Mouse (Mus musculus) cerebellum, postnatal 25 days (tissue): ENCODE measurements around the gene Opa3.

Source experiments
- DNase-seq, 2 experiments: peaks; one replicate each; pipeline ENCODE4 v3.0.0; 2021; ENCODE audit warnings: mixed read lengths in 2 of 2

The Opa3 gene

DNA sequence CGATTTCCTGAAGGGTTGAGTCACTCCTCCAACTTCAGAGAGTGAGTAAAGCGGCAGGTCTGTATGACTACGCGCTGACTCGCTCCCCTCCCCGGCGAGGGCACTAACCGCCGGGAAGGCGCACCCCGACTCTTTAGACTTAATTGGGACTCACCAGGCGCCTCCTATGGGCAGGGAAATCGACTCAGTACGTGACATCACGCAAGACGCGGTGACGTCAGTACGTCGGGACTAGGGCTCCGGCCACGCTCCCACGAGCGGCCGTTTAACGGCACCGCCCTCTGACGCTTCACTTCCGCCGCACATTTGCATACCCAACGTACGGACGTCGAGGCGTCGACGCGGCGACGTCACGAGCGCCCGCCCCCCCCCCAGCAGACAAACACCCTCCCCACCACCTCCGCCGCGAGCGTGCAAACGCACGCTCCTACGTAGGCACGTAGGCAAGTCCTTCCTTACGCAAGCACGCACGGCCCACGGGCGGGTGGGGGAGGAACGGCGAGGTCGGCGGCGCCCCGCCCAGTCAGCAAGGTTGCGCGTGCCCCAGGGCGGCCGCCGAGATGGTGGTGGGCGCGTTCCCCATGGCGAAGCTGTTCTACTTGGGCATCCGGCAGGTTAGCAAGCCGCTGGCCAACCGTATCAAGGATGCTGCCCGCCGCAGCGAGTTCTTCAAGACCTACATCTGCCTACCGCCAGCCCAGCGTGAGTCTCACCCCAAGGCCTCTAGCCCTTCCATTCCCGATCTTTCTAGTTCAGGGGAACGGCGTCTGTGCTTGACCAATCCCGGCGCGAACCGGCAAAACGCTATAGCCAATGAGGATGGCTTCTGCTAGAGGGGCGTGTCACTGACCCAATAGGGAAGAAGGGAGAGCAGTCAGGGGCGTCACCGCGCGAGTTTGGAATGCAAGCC lies at the start of gene Opa3:
Gene Opa3 (plus strand): TSS at position 452 of the 910 bp plus-strand sequence.
- DNase-seq: peak; percentile 99

DNA sequence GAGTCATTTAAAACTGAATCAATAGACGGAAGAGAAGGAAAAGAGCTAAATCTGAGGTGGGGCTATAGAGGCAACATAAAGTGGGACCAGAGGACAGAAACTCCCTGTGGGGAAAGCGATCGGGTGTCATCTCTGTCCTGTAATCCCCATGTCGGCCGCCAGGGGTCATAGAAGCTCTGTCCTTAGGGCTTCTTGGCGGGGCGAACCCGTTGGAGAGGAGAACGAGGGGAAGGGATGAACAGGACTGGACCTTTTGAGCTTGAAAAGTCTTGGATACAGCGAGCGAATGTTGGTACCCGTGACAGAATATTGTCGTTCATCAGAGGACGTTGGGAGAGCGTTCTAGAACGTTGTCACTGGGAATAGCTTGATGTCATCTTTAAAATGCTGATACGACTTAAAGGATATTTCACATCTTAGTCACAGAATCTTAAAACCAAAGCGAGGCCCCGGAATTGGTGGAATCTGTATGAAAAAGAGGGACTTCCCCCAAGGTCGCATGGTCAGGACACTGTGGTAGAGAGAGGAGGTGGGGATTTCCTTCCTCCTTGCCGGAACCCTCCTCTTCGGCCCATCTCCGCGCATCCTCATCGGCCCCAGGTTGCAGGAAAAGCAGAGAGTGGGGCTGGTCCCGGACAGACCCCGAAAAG lies 49.6 kb upstream of the Opa3 start:
- peak; percentile 86 to 92 for DNase-seq

DNA sequence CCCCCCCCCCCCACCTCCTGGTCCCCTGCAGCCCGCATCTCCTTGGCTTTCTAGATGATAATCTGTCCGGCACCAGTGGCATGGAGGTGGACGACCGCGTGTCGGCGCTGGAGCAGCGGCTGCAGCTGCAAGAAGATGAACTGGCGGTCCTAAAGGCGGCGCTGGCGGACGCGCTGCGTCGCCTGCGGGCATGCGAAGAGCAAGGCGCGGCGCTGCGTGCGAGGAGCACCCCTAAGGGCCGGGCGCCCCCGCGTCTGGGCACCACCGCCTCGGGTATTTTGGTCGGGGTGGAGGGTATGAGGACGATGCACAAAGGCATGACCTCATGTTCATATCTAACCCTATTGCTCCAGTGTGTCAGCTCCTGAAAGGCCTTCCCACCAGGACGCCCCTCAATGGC lies 49.0 kb upstream of the Opa3 start:
- peak; percentile 41 to 71 for DNase-seq

DNA sequence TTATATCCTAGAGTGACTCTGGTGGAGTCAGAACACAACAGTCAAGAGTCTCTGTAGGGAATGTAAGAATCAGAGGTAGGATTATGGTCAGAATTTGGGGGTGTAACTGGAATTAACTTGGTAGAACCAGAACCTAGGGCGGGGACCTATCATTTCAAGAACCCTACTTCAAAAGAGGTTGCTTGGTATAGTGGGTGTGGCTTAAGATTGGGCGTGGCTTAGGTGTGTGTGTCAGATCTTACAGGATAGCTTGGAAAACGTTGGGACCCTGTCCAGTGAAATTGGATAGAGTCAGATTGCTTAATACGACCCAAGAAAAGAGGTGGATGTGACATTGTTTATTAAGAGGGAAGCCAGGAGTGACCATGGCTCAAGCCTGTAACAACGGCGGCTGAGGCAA lies 48.2 kb upstream of the Opa3 start:
- DNase-seq: no peak

DNA sequence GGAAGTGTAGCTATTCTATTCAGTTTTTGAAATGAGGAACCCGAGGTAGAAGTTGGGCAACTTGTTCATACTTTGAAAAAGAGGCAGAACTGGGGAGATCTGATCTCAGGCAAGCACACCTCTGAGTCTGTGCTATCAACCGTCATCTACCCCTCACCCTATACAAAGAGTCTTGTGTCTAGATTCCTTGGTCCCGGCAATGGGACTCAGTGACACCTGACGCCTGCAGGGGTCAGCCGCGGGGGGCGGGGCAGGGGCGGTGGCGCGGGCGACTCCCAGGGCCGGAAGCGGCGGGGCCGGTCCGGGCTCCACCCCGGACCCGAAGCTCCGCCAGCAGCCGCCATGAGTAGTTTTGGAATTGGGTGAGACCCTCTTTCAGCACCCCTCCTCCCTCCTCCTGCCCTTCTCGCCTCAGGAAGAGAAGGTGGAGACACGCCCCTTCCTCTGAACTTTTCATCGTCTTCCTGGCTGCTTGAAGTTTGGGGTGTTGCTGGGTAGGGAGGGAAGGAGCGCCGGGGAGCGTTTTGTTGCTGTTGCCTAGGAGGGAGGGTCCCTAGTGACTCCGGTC lies 47.2 kb upstream of the Opa3 start:
- no peak for DNase-seq

DNA sequence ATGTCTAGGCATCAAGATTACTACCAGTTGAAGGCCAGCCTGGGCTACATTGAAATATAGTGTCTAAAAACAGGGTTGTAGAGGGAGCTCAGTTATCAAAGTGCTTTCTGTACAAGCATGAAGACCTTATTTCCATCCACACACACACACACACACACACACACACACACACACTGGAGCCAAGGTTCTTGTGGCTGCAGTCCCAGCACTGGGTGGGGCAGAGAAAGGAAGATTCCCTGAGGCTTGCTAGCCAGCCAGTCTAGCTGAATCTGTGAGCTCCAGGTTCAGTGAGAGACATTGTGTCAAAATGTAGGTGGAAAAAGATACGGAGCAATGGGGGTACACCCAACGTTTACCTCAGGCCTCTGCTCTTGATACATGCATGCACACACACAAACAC lies 43.9 kb upstream of the Opa3 start:
- DNase-seq: no peak

DNA sequence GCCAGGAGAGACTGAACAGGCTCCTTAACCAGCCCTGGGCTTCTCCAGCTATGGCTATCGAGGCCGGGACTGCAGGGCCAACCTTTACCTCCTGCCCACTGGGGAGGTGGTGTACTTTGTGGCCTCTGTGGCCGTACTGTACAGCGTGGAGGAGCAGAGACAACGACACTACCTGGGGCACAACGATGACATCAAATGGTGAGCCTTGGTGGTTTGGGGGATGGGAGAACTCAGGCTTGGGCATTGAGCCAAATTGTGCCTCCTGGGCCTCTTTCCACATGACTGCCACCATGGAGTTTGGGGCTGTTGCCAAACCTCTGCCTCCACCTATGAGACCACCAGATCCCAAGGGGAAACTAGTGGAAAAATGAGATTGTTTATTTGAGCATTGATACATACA lies 43.4 kb upstream of the Opa3 start:
- no peak for DNase-seq

DNA sequence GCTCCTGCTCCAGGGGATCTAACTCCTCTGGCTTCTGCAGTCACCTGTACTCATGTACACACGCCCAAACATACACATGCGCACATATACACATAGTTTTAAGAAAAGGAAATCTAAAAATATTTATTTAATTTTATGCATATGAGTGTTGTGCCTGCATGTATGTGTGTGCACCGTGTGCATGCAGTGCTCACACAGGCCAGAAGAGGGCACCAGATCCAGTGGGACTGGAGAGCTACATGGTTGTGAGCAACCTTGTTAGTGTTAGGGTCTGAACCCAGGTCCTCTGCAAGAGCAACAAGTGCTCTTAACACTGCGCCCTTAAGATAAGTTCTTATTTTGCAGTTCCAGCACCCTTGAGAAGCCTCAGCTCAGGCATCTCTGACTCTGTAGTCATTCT lies 33.5 kb upstream of the Opa3 start:
- DNase-seq: no peak

DNA sequence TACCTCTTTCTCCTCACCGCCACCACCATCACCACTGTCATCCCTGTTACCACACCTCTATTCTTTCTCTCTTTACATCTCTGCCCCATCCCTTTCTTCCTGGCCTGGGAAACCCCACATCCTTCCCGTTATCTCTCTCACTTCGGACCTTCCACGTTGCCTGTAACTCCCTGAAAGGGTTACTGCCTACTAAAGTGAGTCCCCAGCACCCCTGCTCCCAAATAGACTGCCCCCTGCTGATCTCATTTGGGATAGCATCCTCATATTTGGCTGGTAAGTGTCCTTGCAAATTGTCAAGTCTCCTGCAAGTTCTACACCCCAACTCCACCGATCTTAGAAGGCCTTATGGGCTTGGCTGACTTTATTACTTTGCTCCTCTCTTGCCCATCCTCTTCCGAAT lies 31.5 kb upstream of the Opa3 start:
- DNase-seq: peak in 1 of 2 experiments; percentile 63

DNA sequence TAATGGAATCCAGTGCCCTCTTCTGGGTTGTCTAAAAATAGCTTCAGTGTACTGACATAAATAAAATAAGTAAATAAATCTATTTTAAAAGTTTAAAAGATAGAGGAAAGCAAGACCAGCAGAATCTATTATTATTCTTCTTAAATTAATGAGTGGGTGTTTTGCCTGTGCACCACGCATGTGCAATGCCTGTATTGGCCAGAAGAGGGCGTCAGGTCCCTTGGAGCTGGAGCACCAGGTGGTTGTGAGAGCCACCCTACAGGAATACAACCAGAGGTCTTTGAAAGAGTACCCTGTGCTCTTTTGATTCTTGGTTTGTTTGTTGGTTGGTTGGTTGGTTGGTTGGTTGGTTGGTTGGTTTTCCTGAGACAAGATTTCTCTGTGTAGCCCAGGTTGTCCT lies 30.1 kb upstream of the Opa3 start:
- DNase-seq: peak in 1 of 2 experiments; percentile 52

DNA sequence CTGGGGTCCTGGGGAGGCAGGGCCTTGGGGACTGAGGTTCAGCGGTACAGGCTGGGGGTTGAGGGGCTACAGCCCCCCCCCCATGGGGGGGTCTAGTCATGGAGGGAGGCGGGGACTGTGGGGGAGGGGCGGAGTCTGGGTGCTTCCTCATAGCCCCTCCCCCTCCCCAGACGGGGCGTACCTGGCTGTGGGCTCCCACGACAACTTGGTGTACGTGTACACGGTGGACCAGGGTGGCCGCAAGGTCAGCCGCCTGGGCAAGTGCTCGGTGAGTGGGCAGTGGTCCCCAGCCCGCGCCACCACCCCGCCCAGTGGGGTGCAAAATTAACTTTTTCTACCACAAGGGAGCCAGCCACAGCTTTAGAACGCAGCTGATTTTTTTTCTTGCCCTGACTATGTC lies 26.5 kb upstream of the Opa3 start:
- peak in 1 of 2 experiments; percentile 31 for DNase-seq

DNA sequence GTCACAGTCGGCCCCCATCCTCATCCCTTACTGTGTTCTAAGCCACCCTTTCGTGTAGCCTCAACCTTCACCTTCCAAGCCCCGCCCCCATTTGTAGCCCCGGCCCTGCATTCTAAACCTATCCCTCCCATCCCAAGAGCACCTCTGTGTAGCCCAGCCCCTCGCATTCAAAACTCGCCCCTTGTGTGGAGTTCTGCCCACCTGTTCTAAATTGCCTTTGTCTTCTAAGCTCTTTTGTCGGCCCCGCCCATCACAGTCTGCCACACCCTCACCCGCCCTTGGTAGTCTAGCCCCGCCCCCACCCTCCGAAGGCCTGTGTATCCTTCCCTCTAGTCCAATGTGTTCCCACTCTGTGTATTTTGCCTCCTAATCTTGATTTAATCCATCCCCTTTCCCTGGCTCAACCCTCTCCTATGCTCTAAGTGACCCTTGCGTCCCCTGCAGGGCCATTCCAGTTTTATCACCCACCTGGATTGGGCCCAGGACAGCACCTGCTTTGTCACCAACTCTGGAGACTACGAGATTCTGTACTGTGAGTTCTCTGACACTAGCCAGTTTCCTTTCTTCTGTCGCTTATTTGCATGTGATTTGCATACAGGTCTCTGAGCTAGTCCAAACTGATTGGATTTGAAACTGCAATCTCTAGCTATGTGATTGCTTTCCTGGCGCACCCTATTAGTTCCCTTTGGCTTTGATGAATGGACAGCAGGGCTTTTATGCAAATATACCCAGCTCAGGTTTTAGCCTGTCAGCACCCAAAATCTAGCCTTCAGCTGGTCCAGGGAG lies 25.9 kb upstream of the Opa3 start:
- no peak for DNase-seq

DNA sequence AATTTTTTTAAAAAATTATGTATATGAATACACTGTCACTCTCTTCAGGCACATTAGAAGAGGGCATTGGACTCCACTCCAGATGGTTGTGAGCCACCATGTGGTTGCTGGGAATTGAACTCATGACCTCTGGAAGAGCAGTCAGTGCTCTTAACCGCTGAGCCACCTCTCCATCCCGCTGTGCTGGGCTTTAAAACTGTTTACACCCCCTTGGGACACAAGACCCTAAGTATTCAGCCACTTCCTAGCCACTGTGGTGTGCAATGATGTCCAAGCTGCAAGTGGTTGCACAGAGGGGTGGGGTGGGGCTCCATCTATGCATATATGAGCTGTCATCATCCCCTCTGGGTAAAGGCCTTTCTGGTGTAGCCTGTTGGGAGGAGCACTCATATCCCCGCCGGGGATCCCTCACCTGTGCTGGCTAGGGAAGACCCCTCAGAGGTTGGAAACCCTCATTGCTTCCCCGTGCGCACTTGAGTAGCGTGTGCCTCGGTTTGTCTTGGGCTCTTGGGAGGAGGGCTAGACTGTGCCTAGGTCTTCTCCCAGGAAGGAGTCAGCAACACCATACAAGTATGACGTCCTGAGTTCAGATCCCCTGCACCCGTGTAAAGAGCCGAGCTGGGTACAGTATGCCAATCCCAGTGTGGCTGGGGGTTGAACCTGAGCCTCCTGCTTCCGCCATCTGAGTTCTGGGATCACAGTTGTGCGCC lies 19.8 kb upstream of the Opa3 start:
- DNase-seq: no peak

DNA sequence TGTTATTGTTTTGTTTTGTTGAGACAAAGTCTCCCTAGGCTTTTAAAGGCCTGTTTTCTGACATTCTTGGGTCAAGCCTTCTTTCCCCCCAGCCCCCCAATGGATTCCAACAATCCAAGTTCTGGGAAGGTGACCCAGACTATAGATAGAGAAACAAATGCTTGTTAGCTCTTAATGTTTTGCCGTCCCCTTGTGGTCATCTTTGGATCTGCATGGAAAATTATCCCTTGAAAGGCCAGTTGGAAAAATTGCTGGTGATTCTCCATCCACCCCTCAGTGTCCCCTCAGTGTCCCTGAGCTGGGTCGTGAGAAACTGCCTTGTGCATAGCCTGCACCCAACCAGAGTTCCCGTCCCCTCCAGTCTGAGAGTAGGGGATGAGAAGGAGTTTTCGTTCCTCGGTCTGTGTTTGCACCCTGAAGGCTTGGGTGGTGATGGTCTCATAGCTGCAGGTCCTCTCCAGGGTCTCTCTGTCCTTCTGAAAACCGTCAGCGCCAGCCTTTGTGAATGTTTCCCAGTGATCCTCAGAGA lies 19.1 kb upstream of the Opa3 start:
- DNase-seq: peak; percentile 55 to 80

DNA sequence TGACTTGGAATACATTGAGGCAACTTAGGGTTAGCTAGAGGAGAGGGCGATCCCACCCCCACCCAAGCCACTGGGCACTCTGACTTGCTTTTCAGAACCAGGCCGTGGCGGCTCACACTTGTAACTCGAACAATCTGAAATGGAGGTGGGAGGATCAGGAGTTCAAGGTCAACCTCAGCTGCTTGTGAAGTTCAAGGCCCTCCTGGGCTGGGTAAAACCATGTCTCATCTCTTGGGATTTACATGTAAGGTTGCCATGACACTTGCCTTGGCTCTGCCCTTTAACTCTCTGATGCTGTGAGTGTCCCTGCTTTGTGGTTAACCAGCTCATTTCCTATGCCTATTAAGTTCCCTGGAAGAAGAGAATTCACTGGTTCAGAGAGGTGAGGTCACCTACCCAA lies 18.6 kb upstream of the Opa3 start:
- no peak for DNase-seq

DNA sequence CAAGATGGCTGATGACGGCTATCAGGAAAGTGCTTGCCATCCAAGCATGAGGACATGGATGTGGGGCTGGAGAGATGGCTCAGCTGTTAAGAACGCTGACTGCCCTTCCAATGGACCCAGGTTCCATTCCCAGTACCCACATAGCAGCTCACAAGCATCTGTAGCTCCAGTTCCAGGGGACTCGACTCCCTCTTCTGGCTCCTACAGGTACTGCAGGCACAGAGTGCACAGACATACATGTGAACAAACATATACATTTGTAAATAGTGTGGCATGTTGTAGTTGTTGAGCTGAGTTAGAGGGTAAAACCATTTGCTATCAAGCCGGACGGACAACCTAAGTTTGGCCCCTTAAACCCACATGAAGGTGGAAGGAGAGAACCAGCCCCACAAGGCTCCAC lies 18.1 kb upstream of the Opa3 start:
- no peak for DNase-seq

DNA sequence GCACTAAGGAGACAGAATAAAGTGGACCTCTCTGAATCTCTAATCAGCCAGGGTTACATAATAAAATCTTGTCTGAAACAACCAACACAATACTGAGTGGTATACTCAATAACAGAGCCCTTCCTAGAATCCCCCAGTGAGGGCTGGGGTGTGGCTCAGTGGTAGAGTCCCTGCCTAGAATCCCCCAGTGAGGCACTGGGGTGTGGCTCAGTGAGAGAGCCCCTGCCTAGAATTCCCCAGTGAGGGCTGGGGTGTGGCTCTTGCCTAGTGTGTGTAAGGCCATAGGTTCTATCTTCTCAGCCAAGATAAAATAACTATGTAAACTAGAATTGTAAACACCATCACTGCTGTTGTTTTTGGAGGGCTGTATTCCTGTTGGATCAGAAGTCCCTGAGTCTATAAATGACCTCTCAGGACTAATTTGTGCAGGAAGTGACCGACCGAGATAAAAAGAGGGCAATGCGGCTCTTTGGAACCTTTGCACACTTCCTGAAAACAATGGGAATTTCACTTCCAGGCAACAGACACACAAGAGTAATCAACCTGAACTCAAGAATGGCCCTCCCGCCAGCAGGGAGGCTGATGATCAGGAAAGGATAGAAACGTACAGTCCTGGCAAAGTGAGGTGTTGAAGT lies 17.0 kb upstream of the Opa3 start:
- no peak for DNase-seq

DNA sequence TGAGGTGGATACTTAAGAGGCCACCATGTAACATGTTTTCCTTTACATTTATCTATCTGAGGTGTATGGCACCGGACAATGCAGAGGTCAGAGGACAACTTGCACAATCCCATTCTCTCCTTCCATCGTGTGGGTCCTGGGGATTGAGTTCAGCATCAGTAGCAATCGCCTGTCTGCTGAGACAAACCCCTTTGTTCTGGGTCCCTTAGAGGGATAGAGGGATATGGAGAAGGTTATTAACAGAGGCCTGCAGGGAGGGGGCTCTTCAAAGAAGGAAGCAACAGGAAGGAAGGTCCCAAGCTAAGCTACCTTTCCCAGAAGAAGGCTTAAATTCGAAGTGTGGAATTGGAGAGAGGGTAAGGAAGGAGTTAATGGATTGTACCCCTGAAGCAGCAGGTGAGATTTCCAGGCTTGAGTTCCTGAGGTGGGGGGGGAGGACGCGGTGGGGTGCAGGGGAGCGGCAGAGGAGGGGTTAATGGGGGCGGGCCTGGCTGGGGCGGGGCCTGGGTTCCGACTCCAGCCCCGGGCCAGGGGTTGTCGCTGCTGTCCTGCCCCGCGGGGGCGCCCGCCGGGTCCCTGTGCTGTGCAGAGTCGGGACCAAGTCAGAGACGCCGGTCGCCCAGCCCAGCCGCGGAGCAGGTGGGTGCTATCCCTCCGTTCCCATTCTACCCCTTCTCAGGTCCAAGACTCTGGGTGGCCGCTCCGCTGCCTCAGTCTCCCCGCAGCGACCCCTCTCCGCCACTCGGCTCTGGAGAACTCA lies 16.0 kb upstream of the Opa3 start, which contains the start of gene Gpr4:
Gene Gpr4 (plus strand): TSS at position 543 of the 760 bp plus-strand sequence.
- DNase-seq: peak in 1 of 2 experiments; percentile 33

DNA sequence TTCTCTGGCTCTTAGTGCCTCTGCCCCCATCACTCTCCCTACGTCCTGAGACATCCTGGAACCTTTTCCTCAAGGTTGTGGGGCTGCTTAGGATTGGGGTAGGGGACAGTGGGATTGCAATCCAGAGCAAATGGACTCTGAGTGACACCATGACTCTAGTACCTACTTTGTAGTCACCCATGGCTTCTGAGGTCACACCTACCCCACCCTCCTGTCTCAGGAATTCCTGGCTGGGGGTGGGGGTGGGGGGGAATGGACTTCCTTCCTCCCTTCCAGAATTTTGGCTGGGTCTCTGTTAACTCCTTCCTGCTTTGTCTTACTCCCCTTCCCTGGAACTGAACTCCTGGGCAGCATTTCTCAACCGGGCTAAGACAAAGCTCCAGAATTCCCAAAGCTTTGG lies 14.7 kb upstream of the Opa3 start:
- no peak for DNase-seq

DNA sequence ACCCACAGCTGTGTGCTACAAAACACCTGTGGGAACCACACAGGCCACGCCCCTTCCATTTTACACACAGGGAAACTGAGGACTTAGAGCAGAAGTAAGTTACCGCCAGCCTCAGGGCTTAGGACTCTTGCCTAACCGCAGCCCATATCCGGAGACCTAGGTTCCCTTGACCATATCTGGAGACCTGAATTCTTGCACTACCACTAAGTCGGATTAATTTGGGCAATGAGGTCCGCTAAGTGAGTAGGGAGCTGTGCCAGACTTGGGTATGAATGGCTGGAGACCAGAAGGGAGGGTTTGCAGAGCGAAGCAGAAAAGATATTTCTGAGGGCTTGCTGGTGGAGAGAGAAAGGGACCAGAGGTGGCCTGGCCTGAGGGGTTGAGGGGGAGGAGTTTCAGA lies 13.8 kb upstream of the Opa3 start:
- DNase-seq: no peak

DNA sequence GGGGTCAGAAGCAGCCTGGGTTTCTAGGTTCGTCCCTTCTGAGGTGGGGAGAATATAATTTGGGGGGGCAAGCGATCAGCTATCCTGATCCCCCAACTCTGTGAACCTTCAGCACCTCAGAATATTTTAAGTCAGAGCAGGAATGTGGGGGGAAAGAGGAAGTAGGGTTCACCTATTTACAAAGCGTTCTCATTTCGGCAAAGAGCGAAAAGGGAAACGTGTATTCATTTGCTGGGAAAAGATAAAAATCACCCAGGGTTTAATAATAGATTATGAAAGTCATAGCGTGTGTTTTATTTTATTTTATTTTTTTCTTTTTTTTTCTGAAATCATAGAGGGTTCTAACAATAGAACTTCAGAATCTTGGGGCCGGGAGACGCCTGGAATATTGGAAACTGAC lies 13.2 kb upstream of the Opa3 start:
- no peak for DNase-seq
